In genomic region chr11:88213757-88214156, GRCm38 (mm10) we compare ENCODE assay signal across 15 mouse cellular contexts. TPM values are rescaled to one million over a fixed set of nuclear protein-coding genes. Genes with fewer than 3 reads are reported as not detected.
A peak's percentile ranks its signal among the peaks of the same experiment; 100 is the strongest.
DNase-seq lines count a peak whose midpoint lies in the region; ATAC-seq and TF ChIP-seq lines count a peak whose summit lies in the region.
"Had no signal": no experiment of that assay in that cellular context is flagged by ENCODE, and none has a peak within 500 bp of the region (broad histone marks: within the 10 kb centered on the region; RNA-seq: fewer than 3 reads in every experiment).

No protein-coding gene starts in this region.

- peak overlapping the region; percentile 28 to 73; a peak in 3 of 4 replicates for H3K27ac ChIP-seq in heart, embryonic 14.5 days (replicated peaks in 1 of 2; ENCODE audit: control insufficient read depth in 1 of 2, insufficient read depth in 1 of 2, low read depth in 2 of 2, low read length in 2 of 2)
- peak overlapping the region; percentile 83 for H3K27ac ChIP-seq in midbrain, embryonic 10.5 days (replicated peaks)
- no peak overlapping the region for H3K27ac ChIP-seq in midbrain, embryonic 16.5 days (ENCODE audit: low read length)
- no peak overlapping the region for H3K27ac ChIP-seq in stomach, postnatal 0 days (replicated peaks)
- H3K27ac ChIP-seq: forebrain, embryonic 12.5 days; gastrocnemius, adult 2 months; limb, embryonic 10.5 days; macrophage had no signal

- TF ChIP-seq CTCF in stomach, postnatal 0 days (IDR thresholded peaks at IDR 0.05; ENCODE audit: low read depth), result no peak

- H3K27me3 ChIP-seq in heart, embryonic 14.5 days (ENCODE audit: control insufficient read depth, insufficient read depth, low read length), result no peaks in the 10 kb centered on the region
- H3K27me3 ChIP-seq in midbrain, embryonic 10.5 days (ENCODE audit: low read depth, poor library complexity, severe bottlenecking), result peaks cover 6% of the 10 kb centered on the region; the same call in 1 of the 2 replicates
- H3K27me3 ChIP-seq in midbrain, embryonic 16.5 days (ENCODE audit: control insufficient read depth, insufficient read depth, low read depth, low read length), result no peaks in the 10 kb centered on the region
- no peaks in the 10 kb centered on the region for H3K27me3 ChIP-seq in stomach, postnatal 0 days (ENCODE audit: control insufficient read depth, insufficient read depth, low read length)

- H3K4me1 ChIP-seq in heart, embryonic 14.5 days (ENCODE audit: control insufficient read depth in 2 of 2, insufficient read depth in 2 of 2, low read length in 2 of 2), result peaks cover 23 to 26% of the 10 kb centered on the region in 2 experiments
- H3K4me1 ChIP-seq in midbrain, embryonic 10.5 days, result peaks cover 31% of the 10 kb centered on the region
- H3K4me1 ChIP-seq in midbrain, embryonic 16.5 days (ENCODE audit: control insufficient read depth, insufficient read depth, low read length), result peaks cover 9% of the 10 kb centered on the region
- H3K4me1 ChIP-seq in stomach, postnatal 0 days (replicated peaks; ENCODE audit: control insufficient read depth, insufficient read depth), result no peaks in the 10 kb centered on the region

- H3K9ac ChIP-seq in heart, embryonic 14.5 days (ENCODE audit: low read length), result peak overlapping the region; percentile 50; the same call in 1 of the 2 replicates
- no peak overlapping the region for H3K9ac ChIP-seq in midbrain, embryonic 16.5 days (ENCODE audit: low read depth, low read length)
- H3K9ac ChIP-seq in stomach, postnatal 0 days (ENCODE audit: low read length), result no peak overlapping the region
- H3K9ac ChIP-seq: forebrain, embryonic 12.5 days had no signal

- peaks cover 35% of the 10 kb centered on the region for H3K36me3 ChIP-seq in heart, embryonic 14.5 days (ENCODE audit: control insufficient read depth, insufficient read depth, low read length)
- peaks cover 40% of the 10 kb centered on the region for H3K36me3 ChIP-seq in midbrain, embryonic 10.5 days
- peaks cover 15% of the 10 kb centered on the region for H3K36me3 ChIP-seq in midbrain, embryonic 16.5 days (ENCODE audit: control insufficient read depth, insufficient read depth, low read length)
- H3K36me3 ChIP-seq in stomach, postnatal 0 days (ENCODE audit: control insufficient read depth, insufficient read depth, low read length), result peaks cover 8% of the 10 kb centered on the region

- no peak for ATAC-seq in heart, embryonic 14.5 days (ENCODE audit: insufficient number of reproducible peaks, insufficient read depth, low FRiP score, low read depth)
- ATAC-seq in midbrain, embryonic 16.5 days, result no peak
- ATAC-seq in stomach, postnatal 0 days (ENCODE audit: low FRiP score, low TSS enrichment), result no peak
- ATAC-seq: activated CD4-positive, CD25-positive, alpha-beta regulatory T cell, adult 4 months had no signal

- 42% methylated on average over 6 of the region's 6 CpGs for WGBS in heart, embryonic 14.5 days
- WGBS in midbrain, embryonic 10.5 days, result 63% methylated on average over 6 of the region's 6 CpGs
- WGBS in midbrain, embryonic 16.5 days, result 51% methylated on average over 6 of the region's 6 CpGs
- 36% methylated on average over 6 of the region's 6 CpGs for WGBS in stomach, postnatal 0 days

- H3K9me3 ChIP-seq in heart, embryonic 14.5 days (ENCODE audit: control insufficient read depth, low read length), result no peaks in the 10 kb centered on the region
- H3K9me3 ChIP-seq in midbrain, embryonic 10.5 days (replicated peaks), result no peaks in the 10 kb centered on the region
- H3K9me3 ChIP-seq in midbrain, embryonic 16.5 days (replicated peaks; ENCODE audit: control insufficient read depth, low read length, poor library complexity, severe bottlenecking), result no peaks in the 10 kb centered on the region
- H3K9me3 ChIP-seq in stomach, postnatal 0 days (ENCODE audit: control insufficient read depth, low read length), result no peaks in the 10 kb centered on the region
- H3K9me3 ChIP-seq: forebrain, embryonic 12.5 days; limb, embryonic 10.5 days had no signal

- DNase-seq in adrenal gland, adult (ENCODE audit: inconsistent age in 2 of 2, low spot score in 1 of 2), result peak; percentile 55 to 72
- no peak for DNase-seq in adrenal gland, postnatal 14 days
- DNase-seq in heart, adult 8-10 months (ENCODE audit: low spot score), result no peak
- no peak for DNase-seq in midbrain, embryonic 10.5 days (ENCODE audit: low spot score)
- DNase-seq in stomach, postnatal 0 days (ENCODE audit: low spot score), result peak; percentile 27
- DNase-seq in spleen, postnatal 14 days (ENCODE audit: low spot score in 2 of 2), result no peak
- DNase-seq: gastrocnemius, adult 2 months; heart, postnatal 14 days; layer of hippocampus, adult 9-11 months had no signal

- H3K4me2 ChIP-seq in heart, embryonic 14.5 days (ENCODE audit: low read length), result no peak overlapping the region
- H3K4me2 ChIP-seq in midbrain, embryonic 16.5 days (ENCODE audit: low read length), result no peak overlapping the region
- H3K4me2 ChIP-seq in stomach, postnatal 0 days (replicated peaks; ENCODE audit: low read depth), result no peak overlapping the region
- H3K4me2 ChIP-seq: forebrain, embryonic 12.5 days had no signal

- TF ChIP-seq EP300 in stomach, postnatal 0 days (optimal IDR thresholded peaks at IDR 0.05), result no peak

- no peak overlapping the region for H3K4me3 ChIP-seq in heart, embryonic 14.5 days (ENCODE audit: control insufficient read depth in 1 of 2, insufficient read depth in 1 of 2, low read depth in 1 of 2, low read length in 2 of 2)
- H3K4me3 ChIP-seq in midbrain, embryonic 10.5 days, result no peak overlapping the region
- H3K4me3 ChIP-seq in midbrain, embryonic 16.5 days (ENCODE audit: low read depth, low read length), result no peak overlapping the region
- no peak overlapping the region for H3K4me3 ChIP-seq in stomach, postnatal 0 days (ENCODE audit: low read depth, low read length)
- H3K4me3 ChIP-seq: forebrain, embryonic 12.5 days; gastrocnemius, adult 2 months; limb, embryonic 10.5 days had no signal

RNA-seq across cellular contexts. Expression of gene Mrps23, which starts 9.6 kb away (rescaled TPM):
- 173 and 176 TPM in 2 replicates for total RNA-seq in adrenal gland, postnatal 14 days (2021)
- 95.0 and 97.4 TPM in 2 replicates for polyA plus RNA-seq in heart, embryonic 14.5 days (2014; fragmentation: Nextera tagmentation; extraction: Ambion mirVana)
- total RNA-seq in heart, adult 8-10 months (2022), result 100 to 1,000 TPM; 301 to 345 (median 322) TPM
- 70.6 and 78.8 TPM in 2 replicates for polyA plus RNA-seq in midbrain, embryonic 10.5 days (2016; fragmentation: Nextera tagmentation; extraction: Ambion mirVana)
- polyA plus RNA-seq in midbrain, embryonic 16.5 days (2015; fragmentation: Nextera tagmentation; extraction: Ambion mirVana), result 65.4 and 66.9 TPM in 2 replicates
- polyA plus RNA-seq in stomach, postnatal 0 days (2015; fragmentation: Nextera tagmentation; extraction: Ambion mirVana), result 54.7 and 55.4 TPM in 2 replicates

Comparison
In these comparisons a context has a peak if more than half of its experiments do, and no peak if none do; other contexts are left out.
1. DNase-seq: peak in adrenal gland, adult (2 of 2) and stomach, postnatal 0 days (single experiment); none in adrenal gland, postnatal 14 days (single experiment), heart, adult 8-10 months (single experiment), midbrain, embryonic 10.5 days (single experiment) and spleen, postnatal 14 days (0 of 2).
2. H3K27ac ChIP-seq: peak in heart, embryonic 14.5 days (2 of 2) and midbrain, embryonic 10.5 days (single experiment); none in midbrain, embryonic 16.5 days (single experiment) and stomach, postnatal 0 days (single experiment).